In genomic region chr5:30915974-30916433, GRCm38 (mm10) we compare ENCODE assay signal across 8 mouse cellular contexts. TPM values are rescaled to one million over a fixed set of nuclear protein-coding genes. Genes with fewer than 3 reads are reported as not detected.
DNase-seq lines count a peak whose midpoint lies in the region; ATAC-seq and TF ChIP-seq lines count a peak whose summit lies in the region.

No protein-coding gene starts in this region.

- DNase-seq in ES-E14 (ENCODE audit: low read depth, low spot score) = peak; percentile 93
- DNase-seq in c-Kit-positive CD71-positive TER-119-positive erythroid progenitor cells, embryonic 14.5 days (ENCODE audit: low spot score) = peak; percentile 70
- peak; percentile 98 for DNase-seq in heart, postnatal 0 days (ENCODE audit: low spot score)
- DNase-seq in kidney, postnatal 36 days = peak; percentile 91 to 98
- DNase-seq in liver, embryonic 14.5 days (ENCODE audit: low read depth in 3 of 3, low spot score in 3 of 3) = peak; percentile 53 to 73 (median 64)
- DNase-seq in neural tube, embryonic 10.5 days (ENCODE audit: extremely low spot score, low spot score) = peak; percentile 72
- DNase-seq in telencephalon, adult 2 months (ENCODE audit: low read depth, low spot score) = peak; percentile 98

- H3K9ac ChIP-seq in ES-E14 (ENCODE audit: insufficient read depth, low read depth, low read length, poor library complexity, severe bottlenecking) = 0 out of 2 replicates have a peak overlapping the region, but pooled peaks have one; percentile 23
- no peak overlapping the region for H3K9ac ChIP-seq in forebrain, embryonic 12.5 days
- H3K9ac ChIP-seq in heart, postnatal 0 days (replicated peaks; ENCODE audit: low read depth, low read length) = no peak overlapping the region
- no peak overlapping the region for H3K9ac ChIP-seq in liver, embryonic 14.5 days (replicated peaks)

- TF ChIP-seq EP300 in heart, postnatal 0 days (IDR thresholded peaks at IDR 0.05; ENCODE audit: low read depth) = peak; percentile 95
- peak; percentile 25; the same call in 1 of the 2 replicates for TF ChIP-seq EP300 in liver, embryonic 14.5 days (IDR thresholded peaks at IDR 0.05; ENCODE audit: low read depth)

- no peak overlapping the region for H3K27ac ChIP-seq in ES-E14 (ENCODE audit: insufficient read depth, low read depth, low read length, poor library complexity, severe bottlenecking)
- H3K27ac ChIP-seq in forebrain, embryonic 12.5 days = peak overlapping the region; percentile 61; the same call in 1 of the 2 replicates
- H3K27ac ChIP-seq in heart, postnatal 0 days (ENCODE audit: low read depth) = peak overlapping the region; percentile 93
- no peak overlapping the region; the same call in 1 of the 2 replicates for H3K27ac ChIP-seq in liver, embryonic 14.5 days

- in situ Hi-C loops in ES-E14 (cut with MboI; ENCODE audit: low sequenced_read_pairs in 2 of 2, unreplicated experiment in 2 of 2) = no loop called here

- no peak overlapping the region for H3K4me3 ChIP-seq in ES-E14 (ENCODE audit: insufficient read depth in 1 of 2, low read depth in 1 of 2, low read length in 2 of 2, poor library complexity in 1 of 2, severe bottlenecking in 1 of 2)
- no peak overlapping the region for H3K4me3 ChIP-seq in forebrain, embryonic 12.5 days (replicated peaks)
- peak overlapping the region; percentile 53 for H3K4me3 ChIP-seq in heart, postnatal 0 days (ENCODE audit: low read depth, low read length)
- H3K4me3 ChIP-seq in liver, embryonic 14.5 days (ENCODE audit: insufficient read depth in 1 of 2, low read depth in 2 of 2, low read length in 2 of 2) = no peak overlapping the region

- ATAC-seq in forebrain, embryonic 12.5 days (ENCODE audit: low FRiP score) = peak; percentile 88
- peak; percentile 89 for ATAC-seq in heart, postnatal 0 days (ENCODE audit: insufficient read depth, low read depth)
- peak; percentile 62 for ATAC-seq in liver, embryonic 14.5 days (ENCODE audit: insufficient read depth)

- peaks cover 6 to 51% of the 10 kb centered on the region in 2 experiments for H3K4me1 ChIP-seq in ES-E14 (ENCODE audit: control insufficient read depth in 2 of 2, insufficient read depth in 2 of 2, low read length in 2 of 2, poor library complexity in 1 of 2)
- peaks cover 50% of the 10 kb centered on the region for H3K4me1 ChIP-seq in forebrain, embryonic 12.5 days
- H3K4me1 ChIP-seq in heart, postnatal 0 days (ENCODE audit: control insufficient read depth, insufficient read depth) = peaks cover 36% of the 10 kb centered on the region
- peaks cover 11 to 48% of the 10 kb centered on the region in 2 experiments for H3K4me1 ChIP-seq in liver, embryonic 14.5 days (replicated peaks; ENCODE audit: control insufficient read depth in 2 of 2, insufficient read depth in 2 of 2, low read length in 1 of 2)

- 9% methylated on average over 7 of the region's 7 CpGs for WGBS in forebrain, embryonic 12.5 days
- WGBS in heart, postnatal 0 days = 1% methylated on average over 7 of the region's 7 CpGs
- 3% methylated on average over 7 of the region's 7 CpGs for WGBS in liver, embryonic 14.5 days (ENCODE audit: insufficient replicate concordance)

- peak overlapping the region; percentile 41 for H3K4me2 ChIP-seq in forebrain, embryonic 12.5 days
- H3K4me2 ChIP-seq in heart, postnatal 0 days (ENCODE audit: low read depth, low read length) = peak overlapping the region; percentile 67
- peak overlapping the region; percentile 65 for H3K4me2 ChIP-seq in liver, embryonic 14.5 days (ENCODE audit: low read depth)

- peak; percentile 64 for TF ChIP-seq CTCF in heart, postnatal 0 days (IDR thresholded peaks at IDR 0.05; ENCODE audit: low read depth)
- TF ChIP-seq CTCF in liver, embryonic 14.5 days (IDR thresholded peaks at IDR 0.05; ENCODE audit: low read depth) = peak; percentile 76

- no peaks in the 10 kb centered on the region; the same call in 1 of the 2 replicates for H3K36me3 ChIP-seq in ES-E14 (ENCODE audit: control insufficient read depth, insufficient read depth, low read length, poor library complexity, severe bottlenecking)
- no peaks in the 10 kb centered on the region for H3K36me3 ChIP-seq in forebrain, embryonic 12.5 days (replicated peaks)
- peaks cover 20% of the 10 kb centered on the region; the same call in 1 of the 2 replicates for H3K36me3 ChIP-seq in heart, postnatal 0 days (replicated peaks; ENCODE audit: control insufficient read depth, insufficient read depth, low read length)
- H3K36me3 ChIP-seq in liver, embryonic 14.5 days (replicated peaks; ENCODE audit: control insufficient read depth, insufficient read depth, low read depth) = no peaks in the 10 kb centered on the region

- no peaks in the 10 kb centered on the region for H3K9me3 ChIP-seq in ES-E14 (ENCODE audit: control insufficient read depth, insufficient read depth, low read depth, low read length)
- H3K9me3 ChIP-seq in forebrain, embryonic 12.5 days = no peaks in the 10 kb centered on the region
- no peaks in the 10 kb centered on the region for H3K9me3 ChIP-seq in heart, postnatal 0 days (replicated peaks; ENCODE audit: control insufficient read depth, low read length)
- H3K9me3 ChIP-seq in liver, embryonic 14.5 days (ENCODE audit: control insufficient read depth, low read length) = no peaks in the 10 kb centered on the region

- no peaks in the 10 kb centered on the region for H3K27me3 ChIP-seq in forebrain, embryonic 12.5 days
- no peaks in the 10 kb centered on the region for H3K27me3 ChIP-seq in heart, postnatal 0 days (ENCODE audit: control insufficient read depth, insufficient read depth, low read length)
- no peaks in the 10 kb centered on the region for H3K27me3 ChIP-seq in liver, embryonic 14.5 days (ENCODE audit: control insufficient read depth, insufficient read depth, low read length)

TF ChIP-seq in ES-E14, 5 proteins besides CTCF, POLR2A, EP300 and RAD21:
- peak; percentile 58; the same call in 1 of the 2 replicates for TF ChIP-seq CHD2 (IDR thresholded peaks at IDR 0.05; ENCODE audit: low read depth, low read length)
- peak; percentile 98 for TF ChIP-seq HCFC1 (IDR thresholded peaks at IDR 0.05; ENCODE audit: borderline replicate concordance, insufficient read depth, low read length)
- TF ChIP-seq ZC3H11A (IDR thresholded peaks at IDR 0.05; ENCODE audit: borderline replicate concordance, low read depth, low read length) = no peak
TF ChIP-seq in ES-E14: peak in this region for 2.

RNA-seq across cellular contexts. Expression of gene Emilin1, which starts 2.8 kb away (rescaled TPM):
- 14.3 and 16.6 TPM in 2 replicates for total RNA-seq in ES-E14 (2012; rRNA removed)
- polyA plus RNA-seq in forebrain, embryonic 12.5 days (2016; fragmentation: Nextera tagmentation; extraction: Ambion mirVana) = 39.1 and 52.4 TPM in 2 replicates
- total RNA-seq in heart, postnatal 0 days (2014; rRNA removed; ENCODE audit: low replicate concordance) = 63.5 and 64.5 TPM in 2 replicates
- polyA plus RNA-seq in heart, postnatal 0 days (2015; fragmentation: Nextera tagmentation; extraction: Ambion mirVana) = 68.3 and 70.4 TPM in 2 replicates
- 18.4 and 22.2 TPM in 2 replicates for polyA plus RNA-seq in liver, embryonic 14.5 days (2012; rRNA removed)
- polyA plus RNA-seq in liver, embryonic 14.5 days (2014; fragmentation: Nextera tagmentation; extraction: Ambion mirVana) = 21.3 and 23.2 TPM in 2 replicates

RNA-seq across cellular contexts. Expression of gene Khk, which starts 5.2 kb away (rescaled TPM):
- total RNA-seq in ES-E14 (2012; rRNA removed) = 14.9 and 21.2 TPM in 2 replicates
- polyA plus RNA-seq in forebrain, embryonic 12.5 days (2016; fragmentation: Nextera tagmentation; extraction: Ambion mirVana) = 4.7 and 7.7 TPM in 2 replicates
- total RNA-seq in heart, postnatal 0 days (2014; rRNA removed; ENCODE audit: low replicate concordance) = 11.8 and 15.0 TPM in 2 replicates
- polyA plus RNA-seq in heart, postnatal 0 days (2015; fragmentation: Nextera tagmentation; extraction: Ambion mirVana) = 16.2 and 18.5 TPM in 2 replicates
- polyA plus RNA-seq in liver, embryonic 14.5 days (2012; rRNA removed) = 30.3 and 31.1 TPM in 2 replicates
- polyA plus RNA-seq in liver, embryonic 14.5 days (2014; fragmentation: Nextera tagmentation; extraction: Ambion mirVana) = 38.8 and 40.8 TPM in 2 replicates

RNA-seq across cellular contexts. Expression of gene Ost4, which starts 8.4 kb away (rescaled TPM):
- 203 and 229 TPM in 2 replicates for total RNA-seq in ES-E14 (2012; rRNA removed)
- polyA plus RNA-seq in forebrain, embryonic 12.5 days (2016; fragmentation: Nextera tagmentation; extraction: Ambion mirVana) = 302 and 315 TPM in 2 replicates
- total RNA-seq in heart, postnatal 0 days (2014; rRNA removed; ENCODE audit: low replicate concordance) = 201 and 280 TPM in 2 replicates
- polyA plus RNA-seq in heart, postnatal 0 days (2015; fragmentation: Nextera tagmentation; extraction: Ambion mirVana) = 334 and 356 TPM in 2 replicates
- 142 and 216 TPM in 2 replicates for polyA plus RNA-seq in liver, embryonic 14.5 days (2012; rRNA removed)
- 412 and 420 TPM in 2 replicates for polyA plus RNA-seq in liver, embryonic 14.5 days (2014; fragmentation: Nextera tagmentation; extraction: Ambion mirVana)

RNA-seq across cellular contexts. Expression of gene Agbl5, which starts 27.5 kb away (rescaled TPM):
- total RNA-seq in ES-E14 (2012; rRNA removed) = 17.0 and 19.7 TPM in 2 replicates
- 28.8 TPM in 2 replicates for polyA plus RNA-seq in forebrain, embryonic 12.5 days (2016; fragmentation: Nextera tagmentation; extraction: Ambion mirVana)
- 18.1 and 28.2 TPM in 2 replicates for total RNA-seq in heart, postnatal 0 days (2014; rRNA removed; ENCODE audit: low replicate concordance)
- 4.2 and 4.9 TPM in 2 replicates for polyA plus RNA-seq in heart, postnatal 0 days (2015; fragmentation: Nextera tagmentation; extraction: Ambion mirVana)
- polyA plus RNA-seq in liver, embryonic 14.5 days (2012; rRNA removed) = 5.0 and 6.0 TPM in 2 replicates
- polyA plus RNA-seq in liver, embryonic 14.5 days (2014; fragmentation: Nextera tagmentation; extraction: Ambion mirVana) = 4.8 and 5.1 TPM in 2 replicates

RNA-seq across cellular contexts. Expression of gene Cgref1, which starts 29.4 kb away (rescaled TPM):
- 14.7 and 21.5 TPM in 2 replicates for total RNA-seq in ES-E14 (2012; rRNA removed)
- 6.4 and 7.3 TPM in 2 replicates for polyA plus RNA-seq in forebrain, embryonic 12.5 days (2016; fragmentation: Nextera tagmentation; extraction: Ambion mirVana)
- total RNA-seq in heart, postnatal 0 days (2014; rRNA removed; ENCODE audit: low replicate concordance) = 0.77 and 3.0 TPM in 2 replicates
- 1.1 and 1.2 TPM in 2 replicates for polyA plus RNA-seq in heart, postnatal 0 days (2015; fragmentation: Nextera tagmentation; extraction: Ambion mirVana)
- 2.9 and 4.2 TPM in 2 replicates for polyA plus RNA-seq in liver, embryonic 14.5 days (2012; rRNA removed)
- polyA plus RNA-seq in liver, embryonic 14.5 days (2014; fragmentation: Nextera tagmentation; extraction: Ambion mirVana) = 5.1 and 5.4 TPM in 2 replicates

Comparison
In these comparisons a context has a peak if more than half of its experiments do, and no peak if none do; other contexts are left out.
1. H3K27ac ChIP-seq: peak in forebrain, embryonic 12.5 days (single experiment) and heart, postnatal 0 days (single experiment); none in ES-E14 (single experiment) and liver, embryonic 14.5 days (single experiment).
2. Peak in every context shown above with its lines, with median percentiles within 50 percentile points of each other: DNase-seq, ATAC-seq and H3K4me2 ChIP-seq.